Mouse (Mus musculus) liver, embryonic 14.5 days (tissue): ENCODE results near the gene Ptpn12. TPM values are rescaled to one million over a fixed set of nuclear protein-coding genes. Genes with fewer than 3 reads are reported as not detected.

Source experiments
- ATAC-seq: fragments of 200-750 bp; cut with Nextera tagmentation; 2 replicates; pipeline ENCODE4 v1.8.0; 2017; ENCODE audit warnings: moderate number of reproducible peaks, mild to moderate bottlenecking, moderate library complexity; ENCODE audit not compliant: insufficient read depth
- DNase-seq, 3 experiments: peaks; one replicate each; pipeline ENCODE4 v3.0.0-alpha.2; 2012 to 2013; ENCODE audit warnings: low read depth in 3 of 3, low spot score in 3 of 3
- H3K27ac ChIP-seq: fragments of 300-500 bp; sonication (generic); 2 replicates; pipeline ENCODE4 v1.5.1; 2014; ENCODE audit warnings: moderate library complexity, mild to moderate bottlenecking, control low read depth, inconsistent platforms
- H3K27me3 ChIP-seq: fragments of 300-500 bp; sonication (generic); 2 replicates; pipeline ENCODE4 v1.6.1; 2014; ENCODE audit warnings: mild to moderate bottlenecking, low read length, moderate library complexity; ENCODE audit not compliant: control insufficient read depth, insufficient read depth
- H3K36me3 ChIP-seq: fragments of 300-500 bp; sonication (generic); replicated peaks from 2 replicates; pipeline ENCODE4 v1.6.1; 2014; ENCODE audit warnings: low read depth; ENCODE audit not compliant: control insufficient read depth, insufficient read depth
- H3K4me1 ChIP-seq, 2 experiments: fragments of 200-500 bp in 1 of 2; fragments of 300-500 bp in 1 of 2; sonication (generic) in 1 of 2; replicated peaks; 2 replicates each; pipeline ENCODE4 v1.6.1; 2012 to 2014; ENCODE audit warnings: antibody characterized with exemption in 1 of 2, inconsistent platforms in 1 of 2, low read length in 1 of 2; ENCODE audit not compliant: control insufficient read depth in 2 of 2, insufficient read depth in 2 of 2
- H3K4me2 ChIP-seq: fragments of 300-500 bp; sonication (generic); 2 replicates; pipeline ENCODE4 v1.6.1; 2014; ENCODE audit warnings: low read depth, mild to moderate bottlenecking, control low read depth, moderate library complexity
- H3K4me3 ChIP-seq, 2 experiments: fragments of 200-500 bp in 1 of 2; fragments of 300-500 bp in 1 of 2; sonication (generic) in 1 of 2; 2 replicates each; pipeline ENCODE4 v1.5.1; 2012 to 2014; ENCODE audit warnings: low read depth in 2 of 2, low read length in 2 of 2, mild to moderate bottlenecking in 2 of 2, control low read depth in 1 of 2, inconsistent platforms in 1 of 2, moderate library complexity in 1 of 2; ENCODE audit not compliant: insufficient read depth in 1 of 2
- H3K9ac ChIP-seq: fragments of 300-500 bp; sonication (generic); replicated peaks from 2 replicates; pipeline ENCODE4 v1.6.1; 2014; ENCODE audit warnings: mild to moderate bottlenecking, control low read depth, moderate library complexity
- H3K9me3 ChIP-seq: fragments of 300-500 bp; sonication (generic); 2 replicates; pipeline ENCODE4 v1.6.1; 2016; ENCODE audit warnings: low read length, mixed read lengths; ENCODE audit not compliant: control insufficient read depth
- CTCF ChIP-seq: IDR thresholded peaks from 2 replicates; pipeline ENCODE4 v1.5.1; 2016; ENCODE audit warnings: antibody characterized with exemption, low read depth, control low read depth
- EP300 ChIP-seq: IDR thresholded peaks from 2 replicates; pipeline ENCODE4 v1.6.1; 2016; ENCODE audit warnings: antibody characterized with exemption, low read depth
- WGBS: fragments of 180-500 bp; shearing (Covaris S2); extraction: QIAGEN DNeasy Blood & Tissue Kit; methylation state at CpG from one replicate; pipeline ENCODE4 v1.1.7; 2014; ENCODE audit not compliant: insufficient replicate concordance; 5-methylcytosine and 5-hydroxymethylcytosine counted together
- polyA plus RNA-seq, 2 experiments: library from polyadenylated mRNA; depleted of rRNA in 1 of 2; stranded (reverse) in 1 of 2; unstranded in 1 of 2; fragments of >200 nt; fragmentation: Nextera tagmentation in 1 of 2; extraction: Ambion mirVana in 1 of 2; gene quantifications; 2 replicates each; pipeline versions ENCODE4 v1.2.1 to v1.2.3; 2012 to 2014

Gene Ptpn12
- polyA plus RNA-seq, 2 experiments = 14.4 to 18.6 TPM

GRCm38 (mm10) chr5:21035689-21036480, 19.8 kb downstream of the Ptpn12 start:
- TF ChIP-seq EP300 = no peak
- TF ChIP-seq CTCF = no peak
- Histone ChIP-seq H3K36me3 (no peaks in the 10 kb centered on the region), H3K9me3 (no peaks in the 10 kb centered on the region), H3K9ac (no peak overlapping the region), H3K4me1 (peaks cover 0 to 6% of the 10 kb centered on the region in 2 experiments; a peak in 2 of 4 replicates), H3K4me2 (no peak overlapping the region), H3K4me3 (no peak overlapping the region), H3K27ac (no peak overlapping the region), H3K27me3 (no peaks in the 10 kb centered on the region)
- ATAC-seq (no peak), DNase-seq (no peak)
- 41% methylated on average over 7 of the region's 7 CpGs for WGBS

GRCm38 (mm10) chr5:21034388-21034966, 21.2 kb downstream of the Ptpn12 start:
- no peaks in the 10 kb centered on the region for H3K9me3 ChIP-seq
- H3K4me3 ChIP-seq = no peak overlapping the region
- no peak overlapping the region for H3K27ac ChIP-seq
- H3K4me2 ChIP-seq = no peak overlapping the region
- H3K9ac ChIP-seq = no peak overlapping the region
- DNase-seq = no peak
- no peak for ATAC-seq
- H3K36me3 ChIP-seq = no peaks in the 10 kb centered on the region
- H3K4me1 ChIP-seq = peaks cover 0 to 6% of the 10 kb centered on the region in 2 experiments; a peak in 2 of 4 replicates
- TF ChIP-seq EP300 (no peak), CTCF (no peak)
- 72% methylated on average over 6 of the region's 6 CpGs for WGBS
- H3K27me3 ChIP-seq = no peaks in the 10 kb centered on the region

GRCm38 (mm10) chr5:21033382-21034056, 22.2 kb downstream of the Ptpn12 start:
- no peak overlapping the region for H3K4me3 ChIP-seq
- H3K4me1 ChIP-seq = peaks cover 0 to 6% of the 10 kb centered on the region in 2 experiments; a peak in 1 of 4 replicates
- no peaks in the 10 kb centered on the region for H3K27me3 ChIP-seq
- 67% methylated on average over 11 of the region's 11 CpGs for WGBS
- DNase-seq (no peak), ATAC-seq (no peak)
- H3K27ac ChIP-seq = no peak overlapping the region
- H3K36me3 ChIP-seq = no peaks in the 10 kb centered on the region; the same call in 1 of the 2 replicates
- TF ChIP-seq CTCF = no peak
- no peak overlapping the region for H3K9ac ChIP-seq
- no peaks in the 10 kb centered on the region for H3K9me3 ChIP-seq
- no peak overlapping the region for H3K4me2 ChIP-seq

- Histone ChIP-seq H3K9me3 (no peaks in the 10 kb centered on the region), H3K4me3 (no peak overlapping the region), H3K9ac (no peak overlapping the region), H3K27ac (no peak overlapping the region), H3K36me3 (no peaks in the 10 kb centered on the region; the same call in 1 of the 2 replicates), H3K4me2 (no peak overlapping the region), H3K4me1 (peaks cover 0 to 4% of the 10 kb centered on the region in 2 experiments; a peak in 1 of 4 replicates), H3K27me3 (no peaks in the 10 kb centered on the region)
- ATAC-seq (no peak), DNase-seq (no peak)
- WGBS = 75% methylated on average over 3 of the region's 3 CpGs
- TF ChIP-seq EP300 (no peak), CTCF (no peak)
Measured at GRCm38 (mm10) chr5:21032626-21033025, 23.1 kb downstream of the Ptpn12 start.

GRCm38 (mm10) chr5:21030226-21030625, 25.5 kb downstream of the Ptpn12 start:
- DNase-seq (no peak), ATAC-seq (no peak)
- H3K36me3 ChIP-seq = peaks cover 3% of the 10 kb centered on the region; the same call in 1 of the 2 replicates
- 0 out of 4 replicates have a peak, but pooled peaks cover 0 to 4% of the 10 kb centered on the region in 2 experiments for H3K4me1 ChIP-seq
- H3K9me3 ChIP-seq = no peaks in the 10 kb centered on the region
- TF ChIP-seq EP300 (no peak), CTCF (no peak)
- H3K9ac ChIP-seq = no peak overlapping the region
- H3K27ac ChIP-seq = no peak overlapping the region
- H3K4me2 ChIP-seq = no peak overlapping the region
- no peak overlapping the region for H3K4me3 ChIP-seq
- no peaks in the 10 kb centered on the region for H3K27me3 ChIP-seq
